Mouse (Mus musculus): ENCODE data around the gene Map2. TPM values are rescaled to one million over a fixed set of nuclear protein-coding genes. Genes with fewer than 3 reads are reported as not detected.

The Map2 gene
- polyA plus RNA-seq, 1 experiment: not detected

DNA sequence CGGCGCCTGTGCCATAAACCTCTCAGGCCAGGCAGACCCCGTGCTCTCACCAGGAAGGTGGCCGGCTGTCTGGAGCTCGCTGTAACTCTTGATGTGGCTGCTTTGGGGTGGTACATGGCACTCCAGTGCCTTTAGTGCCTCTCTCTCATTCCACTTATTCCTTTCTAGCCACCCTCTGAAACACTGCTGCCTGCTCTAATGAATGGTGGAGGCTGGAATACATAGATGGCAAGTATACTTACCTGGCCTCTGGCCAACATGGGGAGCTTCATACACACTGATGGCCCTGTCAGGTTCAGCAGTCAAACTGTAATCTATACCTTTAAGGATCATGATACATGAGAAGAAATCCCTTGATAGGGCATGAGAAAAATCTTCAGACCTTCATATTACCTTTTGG lies 102.6 kb downstream of the Map2 start:
- Histone ChIP-seq H3K36me3 (ENCODE audit: control insufficient read depth) (no peaks in the 10 kb centered on the region), H3K27me3 (ENCODE audit: control insufficient read depth) (no peaks in the 10 kb centered on the region), H3K4me1 (ENCODE audit: control insufficient read depth) (no peaks in the 10 kb centered on the region), H3K4me3 (replicated peaks) (no peak overlapping the region), H3K9me3 (ENCODE audit: control insufficient read depth, low read length) (no peaks in the 10 kb centered on the region)
- TF ChIP-seq GATA1 (IDR thresholded peaks at IDR 0.05; ENCODE audit: low read length) (no peak), TAL1 (IDR thresholded peaks at IDR 0.05; ENCODE audit: low read length) (no peak)

DNA sequence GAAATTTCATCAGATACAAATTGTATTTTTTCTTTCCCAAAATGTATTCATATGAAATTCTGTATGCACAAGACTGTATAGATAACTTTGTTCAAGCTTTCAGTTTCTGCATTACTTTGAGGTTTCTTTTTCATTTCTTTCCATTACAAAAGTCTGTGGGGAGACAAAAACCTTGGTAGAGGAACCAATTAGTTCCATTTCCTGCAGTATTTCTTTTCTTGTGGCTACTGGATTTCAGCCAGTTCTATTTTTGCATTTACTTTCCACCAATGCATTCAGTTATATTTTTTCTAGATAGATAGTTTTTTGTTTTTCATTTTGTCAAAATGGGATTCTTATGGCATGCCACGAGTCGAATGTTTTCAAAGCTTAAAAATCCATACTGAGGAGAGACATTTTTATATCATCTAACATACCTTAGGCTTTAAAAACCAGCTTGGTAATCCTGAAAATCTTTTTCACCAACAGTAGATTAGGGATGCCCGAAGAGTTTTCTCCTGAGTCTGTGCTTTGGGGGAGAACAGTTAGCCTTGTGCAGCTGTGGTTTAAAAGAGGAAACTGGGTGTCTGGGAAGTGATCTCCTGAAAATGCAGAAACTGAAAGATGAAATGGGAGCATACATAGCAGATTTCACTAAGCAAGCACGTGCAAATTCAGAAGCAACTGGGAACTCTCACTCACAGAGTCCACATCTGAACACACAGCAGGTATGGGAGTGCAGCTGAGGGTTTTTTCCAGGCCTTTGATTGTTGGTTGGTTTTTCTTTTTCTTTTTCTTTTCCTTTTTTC lies 104.3 kb downstream of the Map2 start:
- Histone ChIP-seq H3K27me3 (ENCODE audit: control insufficient read depth) (no peaks in the 10 kb centered on the region), H3K36me3 (ENCODE audit: control insufficient read depth) (no peaks in the 10 kb centered on the region), H3K4me1 (ENCODE audit: control insufficient read depth) (no peaks in the 10 kb centered on the region), H3K4me3 (replicated peaks) (no peak overlapping the region), H3K9me3 (ENCODE audit: control insufficient read depth, low read length) (no peaks in the 10 kb centered on the region)
- no peak for TF ChIP-seq TAL1 (IDR thresholded peaks at IDR 0.05; ENCODE audit: low read length)
- no peak for TF ChIP-seq GATA1 (IDR thresholded peaks at IDR 0.05; ENCODE audit: low read length)

DNA sequence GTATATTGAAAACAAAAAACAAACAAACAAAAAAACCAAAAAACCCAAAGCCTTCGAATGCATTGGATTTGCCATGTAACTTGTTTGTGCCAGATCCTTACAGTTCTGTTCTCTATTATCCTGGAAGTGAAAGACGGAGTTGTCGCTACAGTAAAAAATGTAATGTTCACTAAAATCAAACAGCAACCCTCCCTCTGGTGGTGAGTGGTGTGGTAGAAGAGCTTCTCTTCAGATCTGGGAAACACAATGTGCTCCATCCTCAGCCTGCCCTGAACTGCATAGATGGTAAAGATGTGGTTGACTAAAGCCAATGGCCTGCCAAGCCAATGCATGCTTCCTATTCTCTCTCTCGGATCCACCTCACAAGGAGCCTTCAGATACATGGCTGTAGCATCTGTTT lies 105.1 kb downstream of the Map2 start:
- Histone ChIP-seq H3K4me1 (ENCODE audit: control insufficient read depth) (no peaks in the 10 kb centered on the region), H3K9me3 (ENCODE audit: control insufficient read depth, low read length) (no peaks in the 10 kb centered on the region)
- TF ChIP-seq GATA1 (IDR thresholded peaks at IDR 0.05; ENCODE audit: low read length) (no peak), TAL1 (IDR thresholded peaks at IDR 0.05; ENCODE audit: low read length) (no peak)

DNA sequence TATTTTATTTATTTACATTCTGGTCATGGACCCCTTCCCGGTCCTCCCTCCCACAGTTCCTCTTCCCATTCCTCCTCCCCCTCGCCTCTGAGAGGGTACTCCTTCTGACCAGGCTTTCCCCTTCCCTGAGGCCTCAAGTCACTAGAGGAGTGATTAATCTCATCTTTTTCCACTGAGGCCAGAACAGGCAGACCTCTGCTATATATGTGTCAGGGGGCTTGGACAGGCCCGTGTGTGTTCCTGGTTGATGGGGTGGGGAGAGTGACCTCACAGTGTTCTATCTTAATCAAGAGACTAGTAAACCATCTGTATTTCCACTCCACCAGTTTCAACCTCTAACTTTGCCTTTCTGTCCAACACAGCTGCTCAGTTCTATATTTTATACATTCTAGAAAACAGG lies 107.4 kb downstream of the Map2 start:
- Histone ChIP-seq H3K9me3 (ENCODE audit: control insufficient read depth, low read length) (no peaks in the 10 kb centered on the region), H3K27me3 (ENCODE audit: control insufficient read depth) (no peaks in the 10 kb centered on the region), H3K36me3 (ENCODE audit: control insufficient read depth) (no peaks in the 10 kb centered on the region), H3K4me1 (ENCODE audit: control insufficient read depth) (no peaks in the 10 kb centered on the region), H3K4me3 (replicated peaks) (no peak overlapping the region)
- TF ChIP-seq GATA1 (IDR thresholded peaks at IDR 0.05; ENCODE audit: low read length): no peak

More for the DNA sequence above, 105.1 kb downstream of the Map2 start:
- Histone ChIP-seq H3K27me3 (ENCODE audit: control insufficient read depth) (no peaks in the 10 kb centered on the region), H3K36me3 (ENCODE audit: control insufficient read depth) (no peaks in the 10 kb centered on the region), H3K4me3 (replicated peaks) (no peak overlapping the region)

DNA sequence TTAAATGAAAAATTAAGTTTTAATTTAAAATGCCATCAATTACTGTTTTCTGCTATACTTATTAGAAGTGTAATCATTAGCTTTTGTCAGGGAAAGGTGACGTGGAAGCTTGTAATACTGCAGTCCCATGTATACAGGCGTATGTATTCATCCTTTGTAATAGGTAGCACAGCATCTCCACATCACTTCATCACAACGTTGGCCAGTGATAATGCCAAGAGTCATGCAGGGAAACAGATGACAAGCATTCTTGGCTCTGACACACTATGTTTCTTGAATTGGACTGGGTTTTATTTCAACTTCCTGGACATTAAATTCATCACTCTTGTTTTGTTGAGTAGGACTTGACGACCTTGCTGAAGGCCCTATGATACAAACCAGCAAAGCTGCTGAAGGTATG lies 113.9 kb downstream of the Map2 start:
- Histone ChIP-seq H3K4me1 (ENCODE audit: control insufficient read depth) (no peaks in the 10 kb centered on the region), H3K9me3 (ENCODE audit: control insufficient read depth, low read length) (no peaks in the 10 kb centered on the region), H3K36me3 (ENCODE audit: control insufficient read depth) (no peaks in the 10 kb centered on the region), H3K4me3 (replicated peaks) (no peak overlapping the region), H3K27me3 (ENCODE audit: control insufficient read depth) (no peaks in the 10 kb centered on the region)
- TF ChIP-seq GATA1 (IDR thresholded peaks at IDR 0.05; ENCODE audit: low read length): no peak
- TF ChIP-seq TAL1 (IDR thresholded peaks at IDR 0.05; ENCODE audit: low read length): no peak

DNA sequence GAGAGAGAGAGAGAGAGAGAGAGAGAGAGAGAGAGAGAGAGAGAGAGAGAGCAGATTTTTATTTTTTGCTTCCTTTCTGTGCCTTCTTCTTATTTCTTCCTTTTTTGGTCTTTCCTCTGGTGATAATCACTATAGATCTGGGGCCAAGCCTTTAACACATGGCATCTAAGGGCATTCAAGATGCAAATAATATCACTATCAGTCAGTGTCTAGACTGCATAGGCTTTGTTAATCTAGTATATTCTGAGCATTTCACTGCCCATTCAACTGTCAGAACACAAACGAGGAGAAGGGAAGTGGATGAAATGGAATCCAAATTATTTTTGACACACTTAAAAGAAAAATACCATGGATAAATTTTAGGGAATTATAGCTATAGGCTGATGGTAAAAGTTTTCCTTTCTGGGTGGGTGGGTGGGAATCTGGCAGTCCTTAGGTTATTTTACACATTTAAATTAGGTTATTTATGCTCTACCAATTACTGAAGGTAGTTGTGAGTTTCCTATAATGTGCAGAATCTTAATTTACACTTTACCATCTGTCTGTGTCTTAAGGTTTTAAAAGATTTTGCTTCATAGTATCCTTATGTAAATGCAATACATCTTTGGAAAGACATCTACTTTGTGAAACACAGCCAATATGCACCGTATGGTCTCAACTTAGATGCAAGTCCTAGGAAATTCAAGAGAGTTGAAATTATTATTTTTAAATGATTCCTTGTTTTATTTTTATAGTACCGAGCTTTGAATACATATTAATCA lies 117.2 kb downstream of the Map2 start:
- no peaks in the 10 kb centered on the region for H3K27me3 ChIP-seq (ENCODE audit: control insufficient read depth)
- no peak overlapping the region for H3K4me3 ChIP-seq (replicated peaks)
- no peaks in the 10 kb centered on the region for H3K36me3 ChIP-seq (ENCODE audit: control insufficient read depth)
- TF ChIP-seq GATA1 (IDR thresholded peaks at IDR 0.05; ENCODE audit: low read length) (no peak), TAL1 (IDR thresholded peaks at IDR 0.05; ENCODE audit: low read length) (no peak)
- H3K9me3 ChIP-seq (ENCODE audit: control insufficient read depth, low read length): no peaks in the 10 kb centered on the region
- H3K4me1 ChIP-seq (ENCODE audit: control insufficient read depth): no peaks in the 10 kb centered on the region

DNA sequence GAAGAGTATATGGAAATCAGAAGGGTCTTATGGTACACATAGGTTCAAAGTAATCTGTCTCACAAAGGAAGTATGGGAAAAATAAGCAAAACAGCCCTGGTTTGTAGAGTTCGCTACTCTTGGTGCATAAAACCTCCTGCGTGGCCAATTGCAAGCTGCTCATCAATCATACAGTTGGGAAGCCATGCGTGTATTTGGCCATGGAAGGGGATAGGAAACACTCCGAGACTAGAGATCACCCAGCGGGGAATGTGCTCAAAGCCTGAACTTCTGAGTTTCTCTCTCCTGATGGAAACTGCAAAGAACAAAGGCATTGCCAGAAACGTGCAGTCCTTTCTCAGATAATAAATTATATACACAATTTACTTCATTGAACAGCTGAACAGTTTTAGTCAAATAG lies 124.3 kb downstream of the Map2 start:
- no peak for TF ChIP-seq TAL1 (IDR thresholded peaks at IDR 0.05; ENCODE audit: low read length)
- no peak for TF ChIP-seq GATA1 (IDR thresholded peaks at IDR 0.05; ENCODE audit: low read length)
- no peaks in the 10 kb centered on the region for H3K27me3 ChIP-seq (ENCODE audit: control insufficient read depth)
- no peak overlapping the region for H3K4me3 ChIP-seq (replicated peaks)
- no peaks in the 10 kb centered on the region for H3K4me1 ChIP-seq (ENCODE audit: control insufficient read depth)
- H3K36me3 ChIP-seq (ENCODE audit: control insufficient read depth): no peaks in the 10 kb centered on the region
- no peaks in the 10 kb centered on the region for H3K9me3 ChIP-seq (ENCODE audit: control insufficient read depth, low read length)

DNA sequence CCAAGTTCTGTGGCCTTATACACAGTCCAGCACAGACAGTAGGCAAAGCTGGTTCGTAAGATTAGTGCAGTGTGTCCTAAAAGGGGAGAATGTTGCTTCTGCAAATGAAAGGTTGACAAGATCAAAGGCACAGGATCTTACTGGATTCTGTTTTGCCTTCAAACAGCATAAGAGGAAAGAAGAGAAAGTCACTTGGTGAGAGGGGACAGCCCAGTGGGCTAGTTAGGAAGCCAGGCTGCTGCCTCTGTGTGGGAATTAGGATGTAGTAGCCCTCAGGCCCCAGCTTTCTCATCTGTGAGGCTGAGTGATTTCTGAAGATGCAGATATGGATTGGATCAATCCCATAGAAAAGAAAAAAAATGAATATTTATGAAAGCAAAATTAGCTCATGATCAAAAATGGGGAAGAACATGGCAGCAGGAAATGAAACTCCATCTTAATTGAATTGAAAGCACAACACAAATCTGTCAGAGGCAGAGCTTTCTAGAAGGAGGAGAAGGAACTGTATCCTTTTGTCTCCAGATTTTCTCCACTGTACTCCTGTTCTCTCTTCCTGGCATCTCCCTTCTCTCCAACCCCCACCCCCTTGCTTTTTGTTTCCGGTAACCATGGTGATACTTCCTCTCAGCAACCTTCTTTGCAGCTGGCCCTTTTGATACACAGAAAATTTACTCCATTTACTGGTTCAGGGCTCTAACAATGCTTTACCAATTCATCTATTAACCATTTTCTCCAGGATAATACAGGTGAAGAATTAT lies 145.5 kb downstream of the Map2 start:
- Histone ChIP-seq H3K27me3 (ENCODE audit: control insufficient read depth) (no peaks in the 10 kb centered on the region), H3K4me3 (replicated peaks) (no peak overlapping the region), H3K36me3 (ENCODE audit: control insufficient read depth) (no peaks in the 10 kb centered on the region), H3K9me3 (ENCODE audit: control insufficient read depth, low read length) (no peaks in the 10 kb centered on the region), H3K4me1 (ENCODE audit: control insufficient read depth) (no peaks in the 10 kb centered on the region)
- no peak for TF ChIP-seq TAL1 (IDR thresholded peaks at IDR 0.05; ENCODE audit: low read length)

DNA sequence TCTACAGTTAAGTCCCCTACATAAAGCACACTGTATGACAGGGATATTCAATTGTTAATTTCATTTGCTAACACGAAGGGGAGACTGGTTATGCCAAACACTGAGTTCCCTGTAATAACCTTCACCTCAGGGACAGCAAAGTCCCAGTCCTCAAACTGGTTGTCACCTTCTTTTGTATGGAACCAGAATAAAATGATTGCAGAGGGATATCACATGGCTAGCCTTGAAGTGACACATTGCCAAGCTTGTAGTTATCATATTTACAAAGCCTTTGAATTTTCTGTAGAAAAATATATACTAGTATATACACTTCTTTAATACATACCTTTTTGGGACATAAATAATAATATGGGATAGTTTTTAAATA lies 146.0 kb downstream of the Map2 start:
- Histone ChIP-seq H3K9me3 (ENCODE audit: control insufficient read depth, low read length) (no peaks in the 10 kb centered on the region), H3K4me3 (replicated peaks) (no peak overlapping the region), H3K27me3 (ENCODE audit: control insufficient read depth) (no peaks in the 10 kb centered on the region), H3K4me1 (ENCODE audit: control insufficient read depth) (no peaks in the 10 kb centered on the region), H3K36me3 (ENCODE audit: control insufficient read depth) (no peaks in the 10 kb centered on the region)
- TF ChIP-seq GATA1 (IDR thresholded peaks at IDR 0.05; ENCODE audit: low read length) (no peak), TAL1 (IDR thresholded peaks at IDR 0.05; ENCODE audit: low read length) (no peak)

Data from erythroblast, embryonic 14.5 days (primary cell).